Mouse (Mus musculus): Measurements from ENCODE around the gene 1700037H04Rik. TPM values are rescaled to one million over a fixed set of nuclear protein-coding genes. Genes with fewer than 3 reads are reported as not detected.

Gene 1700037H04Rik
- polyA plus RNA-seq, 1 experiment from 2014 or later: 61.6 TPM

DNA sequence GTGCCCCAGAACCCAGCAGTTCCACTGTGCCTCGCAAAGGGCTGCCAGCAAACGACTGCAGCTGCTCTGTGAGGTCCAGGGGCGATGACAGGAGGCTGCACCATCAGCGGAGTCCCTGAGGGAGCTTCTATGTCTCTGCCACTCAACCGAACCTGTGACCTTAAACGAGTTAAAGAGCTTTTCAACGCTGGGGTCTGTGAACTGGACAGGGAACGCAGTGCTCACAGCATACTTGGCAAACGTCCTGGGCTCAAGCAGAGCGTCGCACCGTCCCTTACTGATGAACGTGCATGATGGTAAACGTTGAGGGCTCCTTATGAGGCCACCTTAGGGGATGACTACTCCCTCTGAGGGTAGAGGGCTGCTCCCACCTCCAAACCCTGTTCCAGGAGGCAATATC is 26.5 kb upstream of the 1700037H04Rik start:
- H3K9me3 ChIP-seq (ENCODE audit: low read length): no peaks in the 10 kb centered on the region
- peak overlapping the region; percentile 85 for H3K27ac ChIP-seq (ENCODE audit: low read depth)
- ATAC-seq: peak; percentile 43
- WGBS (ENCODE audit: insufficient replicate concordance): 3% methylated on average over 14 of the region's 14 CpGs
- no peak for DNase-seq
- peaks cover 25% of the 10 kb centered on the region for H3K36me3 ChIP-seq (replicated peaks; ENCODE audit: insufficient read depth, low read length)
- peak overlapping the region; percentile 86 for H3K4me2 ChIP-seq (ENCODE audit: low read depth, low read length)
- peaks cover 37% of the 10 kb centered on the region for H3K4me1 ChIP-seq (ENCODE audit: insufficient read depth)
- peak overlapping the region; percentile 78 for H3K9ac ChIP-seq (replicated peaks)
- no peak for TF ChIP-seq EP300 (IDR thresholded peaks at IDR 0.05; ENCODE audit: low read depth)
- H3K4me3 ChIP-seq (ENCODE audit: low read depth, low read length): peak overlapping the region; percentile 74
- no peaks in the 10 kb centered on the region for H3K27me3 ChIP-seq (ENCODE audit: insufficient read depth, low read length)

DNA sequence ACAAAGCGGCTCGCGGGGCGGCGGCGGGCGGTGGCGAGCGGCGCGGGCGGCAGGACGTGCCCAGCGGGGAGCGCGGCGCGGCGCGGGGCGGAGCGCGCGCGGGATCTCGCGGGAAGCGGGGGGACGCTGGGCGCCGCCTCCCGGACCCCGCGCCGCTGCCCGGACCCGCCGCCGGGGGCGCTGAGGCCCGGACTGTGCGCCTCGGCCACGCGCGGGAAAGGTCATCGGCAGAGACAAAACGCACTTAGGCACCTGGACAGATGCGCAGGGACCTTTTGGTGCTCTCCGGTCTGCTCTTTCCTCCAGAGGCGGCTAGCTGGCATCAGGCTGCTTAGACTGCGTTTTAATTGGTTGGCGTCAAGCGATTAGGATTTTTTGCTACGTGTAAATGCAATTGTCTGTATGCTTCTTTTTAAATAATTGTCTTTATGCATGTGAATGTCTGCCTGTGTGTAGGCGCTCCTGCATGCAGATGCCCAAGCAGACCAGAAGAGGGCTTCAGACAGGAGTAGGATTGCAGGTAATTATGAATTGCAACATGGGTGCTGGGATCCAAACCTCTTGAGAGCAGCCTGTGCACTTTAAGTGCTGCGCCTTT is 20.2 kb upstream of the 1700037H04Rik start, which contains the start of gene Cenpb:
Gene Cenpb, minus strand, starts transcription at position 78 of the 598 bp plus-strand sequence.
- H3K4me1 ChIP-seq (ENCODE audit: insufficient read depth): peaks cover 47% of the 10 kb centered on the region
- H3K27me3 ChIP-seq (ENCODE audit: insufficient read depth, low read length): no peaks in the 10 kb centered on the region
- 5% methylated on average over 36 of the region's 57 CpGs for WGBS (ENCODE audit: insufficient replicate concordance)
- H3K4me3 ChIP-seq (ENCODE audit: low read depth, low read length): peak within 1 kb of the TSS; percentile 58
- H3K4me2 ChIP-seq (ENCODE audit: low read depth, low read length): peak within 1 kb of the TSS; percentile 90
- peak within 1 kb of the TSS; percentile 88 for H3K27ac ChIP-seq (ENCODE audit: low read depth)
- TF ChIP-seq EP300 (IDR thresholded peaks at IDR 0.05; ENCODE audit: low read depth) (no peak), CTCF (IDR thresholded peaks at IDR 0.05; ENCODE audit: low read depth) (peak; percentile 44)
- peak; percentile 88 for DNase-seq
- no peaks in the 10 kb centered on the region for H3K9me3 ChIP-seq (ENCODE audit: low read length)
- 0 out of 2 replicates have a peak, but pooled peaks cover 4% of the 10 kb centered on the region for H3K36me3 ChIP-seq (replicated peaks; ENCODE audit: insufficient read depth, low read length)
- ATAC-seq: peak; percentile 90
- peak within 1 kb of the TSS; percentile 71 for H3K9ac ChIP-seq (replicated peaks)

DNA sequence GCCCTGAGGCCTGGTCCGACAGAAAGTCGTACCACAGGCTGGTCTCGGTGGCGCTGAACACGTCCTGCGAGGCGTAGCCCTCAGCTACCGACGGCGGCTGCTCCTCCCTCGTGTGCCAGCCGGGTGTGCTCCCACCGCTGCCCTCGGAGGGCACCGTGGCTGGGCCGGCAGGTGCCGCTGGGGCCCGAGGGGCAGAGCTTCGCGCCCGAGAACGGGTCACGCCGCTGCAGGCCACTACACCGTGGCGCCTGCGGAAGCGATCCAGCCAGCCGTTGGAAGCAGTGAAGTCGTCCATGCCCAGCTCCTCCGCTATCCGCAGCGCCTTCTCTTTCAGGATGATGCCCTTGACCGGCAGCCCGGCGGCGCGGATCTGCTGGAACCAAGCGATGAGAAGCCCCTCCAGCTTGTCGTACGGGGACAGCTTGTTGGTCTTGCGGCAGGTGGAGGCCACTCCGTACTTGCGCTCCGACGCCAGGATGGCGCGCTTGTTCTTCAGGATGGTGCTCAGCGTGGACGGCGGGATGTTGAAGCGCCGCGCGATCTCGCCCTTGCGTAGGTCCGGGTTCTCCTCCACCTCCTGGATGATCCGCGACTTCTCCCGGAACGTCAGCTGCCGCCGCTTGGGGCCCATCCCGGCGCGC is 19.5 kb upstream of the 1700037H04Rik start:
- no peak for TF ChIP-seq EP300 (IDR thresholded peaks at IDR 0.05; ENCODE audit: low read depth)
- no peak; the same call in none of the 2 replicates for TF ChIP-seq CTCF (IDR thresholded peaks at IDR 0.05; ENCODE audit: low read depth)
- under 1% methylated on average over 64 of the region's 67 CpGs for WGBS (ENCODE audit: insufficient replicate concordance)

DNA sequence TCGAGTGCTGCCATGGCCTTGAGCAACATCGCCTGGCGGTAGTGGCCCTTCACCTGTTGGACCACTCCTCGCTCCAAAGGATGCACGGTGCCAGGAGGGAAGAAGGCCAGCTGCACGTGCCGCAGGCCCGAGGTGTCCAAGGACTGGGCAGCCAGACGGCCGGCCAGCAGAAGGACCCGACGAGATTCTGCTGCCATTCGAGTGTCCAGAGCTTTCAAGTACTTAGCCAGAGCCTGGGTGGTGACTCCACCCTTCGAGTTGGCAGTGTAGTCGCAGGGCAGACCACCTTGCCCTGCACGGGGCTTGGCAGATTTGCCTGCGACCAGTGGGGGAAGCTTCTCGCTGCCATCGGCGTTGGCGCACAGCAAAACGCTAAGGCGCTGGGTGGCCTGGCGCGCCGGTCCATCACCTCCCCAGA is 19.0 kb upstream of the 1700037H04Rik start:
- Histone ChIP-seq H3K4me1 (ENCODE audit: insufficient read depth) (peaks cover 58% of the 10 kb centered on the region), H3K9ac (replicated peaks) (peak overlapping the region; percentile 71)
- DNase-seq: no peak

More for the DNA sequence above, 19.5 kb upstream of the 1700037H04Rik start:
- peak overlapping the region; percentile 71 for H3K9ac ChIP-seq (replicated peaks)
- peak overlapping the region; percentile 90 for H3K4me2 ChIP-seq (ENCODE audit: low read depth, low read length)
- peaks cover 54% of the 10 kb centered on the region for H3K4me1 ChIP-seq (ENCODE audit: insufficient read depth)
- ATAC-seq: peak; percentile 78
- H3K36me3 ChIP-seq (replicated peaks; ENCODE audit: insufficient read depth, low read length): 0 out of 2 replicates have a peak, but pooled peaks cover 4% of the 10 kb centered on the region
- peak overlapping the region; percentile 88 for H3K27ac ChIP-seq (ENCODE audit: low read depth)
- H3K27me3 ChIP-seq (ENCODE audit: insufficient read depth, low read length): no peaks in the 10 kb centered on the region; the same call in 1 of the 2 replicates
- H3K4me3 ChIP-seq (ENCODE audit: low read depth, low read length): peak overlapping the region; percentile 58
- no peaks in the 10 kb centered on the region for H3K9me3 ChIP-seq (ENCODE audit: low read length)
- DNase-seq: peak; percentile 73

DNA sequence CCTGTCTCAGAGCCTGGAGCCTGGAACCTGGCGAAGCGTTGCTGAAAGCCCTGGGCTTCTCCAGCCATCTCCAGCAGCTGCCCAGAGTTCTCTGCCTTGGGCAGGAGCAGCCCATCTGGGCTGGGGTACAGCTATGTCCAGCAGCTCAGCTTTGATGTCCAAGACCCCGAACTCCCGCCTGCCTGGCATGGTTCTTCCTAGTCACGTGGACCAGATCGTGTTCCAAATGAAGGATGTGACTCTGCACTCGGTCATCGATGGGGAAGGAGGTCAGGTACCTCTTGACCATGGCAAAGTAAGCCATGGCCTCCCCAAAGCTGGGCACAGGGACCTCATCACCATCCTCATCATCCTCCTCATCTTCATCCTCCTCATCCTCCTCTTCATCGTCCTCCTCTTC is 18.1 kb upstream of the 1700037H04Rik start:
- no peak for ATAC-seq
- peak overlapping the region; percentile 90 for H3K4me2 ChIP-seq (ENCODE audit: low read depth, low read length)
- WGBS (ENCODE audit: insufficient replicate concordance): 79% methylated on average over 9 of the region's 9 CpGs
- H3K4me3 ChIP-seq (ENCODE audit: low read depth, low read length): peak overlapping the region; percentile 58; the same call in 1 of the 2 replicates
- peaks cover 58% of the 10 kb centered on the region for H3K4me1 ChIP-seq (ENCODE audit: insufficient read depth)
- no peaks in the 10 kb centered on the region for H3K9me3 ChIP-seq (ENCODE audit: low read length)
- H3K36me3 ChIP-seq (replicated peaks; ENCODE audit: insufficient read depth, low read length): 0 out of 2 replicates have a peak, but pooled peaks cover 4% of the 10 kb centered on the region
- peaks cover 10% of the 10 kb centered on the region for H3K27me3 ChIP-seq (ENCODE audit: insufficient read depth, low read length)
- H3K9ac ChIP-seq (replicated peaks): peak overlapping the region; percentile 45; the same call in 1 of the 2 replicates
- no peak overlapping the region for H3K27ac ChIP-seq (ENCODE audit: low read depth)
- no peak for DNase-seq
- TF ChIP-seq EP300 (IDR thresholded peaks at IDR 0.05; ENCODE audit: low read depth) (no peak), CTCF (IDR thresholded peaks at IDR 0.05; ENCODE audit: low read depth) (no peak)

More for the DNA sequence above, 19.0 kb upstream of the 1700037H04Rik start:
- Histone ChIP-seq H3K27me3 (ENCODE audit: insufficient read depth, low read length) (peaks cover under 1% of the 10 kb centered on the region; the same call in 1 of the 2 replicates), H3K36me3 (replicated peaks; ENCODE audit: insufficient read depth, low read length) (0 out of 2 replicates have a peak, but pooled peaks cover 4% of the 10 kb centered on the region), H3K9me3 (ENCODE audit: low read length) (no peaks in the 10 kb centered on the region), H3K4me2 (ENCODE audit: low read depth, low read length) (peak overlapping the region; percentile 90), H3K27ac (ENCODE audit: low read depth) (peak overlapping the region; percentile 88), H3K4me3 (ENCODE audit: low read depth, low read length) (peak overlapping the region; percentile 58)
- ATAC-seq: no peak
- 37% methylated on average over 26 of the region's 26 CpGs for WGBS (ENCODE audit: insufficient replicate concordance)
- TF ChIP-seq EP300 (IDR thresholded peaks at IDR 0.05; ENCODE audit: low read depth): no peak
- TF ChIP-seq CTCF (IDR thresholded peaks at IDR 0.05; ENCODE audit: low read depth): no peak

DNA sequence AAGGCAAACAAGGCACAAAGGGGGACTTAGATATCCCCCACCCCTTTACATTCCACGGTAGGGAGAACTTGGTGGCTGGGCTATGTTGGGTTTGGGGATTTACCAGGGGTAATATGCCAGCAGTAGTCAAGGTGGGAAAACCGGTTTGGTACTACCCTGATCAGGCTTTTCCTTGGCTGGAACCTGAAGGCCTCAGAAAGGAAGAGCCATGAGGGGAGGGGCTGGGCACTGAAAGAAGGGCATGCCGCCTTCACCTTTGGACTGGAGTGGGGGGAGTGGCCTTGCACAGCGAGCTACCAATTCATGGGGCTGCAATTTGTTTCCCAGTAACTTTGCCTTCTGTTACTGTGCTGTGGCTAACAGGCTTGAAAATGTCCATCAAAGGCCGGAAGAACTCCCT is 16.6 kb upstream of the 1700037H04Rik start:
- no peak overlapping the region for H3K4me3 ChIP-seq (ENCODE audit: low read depth, low read length)
- H3K9ac ChIP-seq (replicated peaks): no peak overlapping the region
- DNase-seq (no peak), ATAC-seq (no peak)
- peaks cover 24% of the 10 kb centered on the region for H3K27me3 ChIP-seq (ENCODE audit: insufficient read depth, low read length)
- TF ChIP-seq EP300 (IDR thresholded peaks at IDR 0.05; ENCODE audit: low read depth) (no peak), CTCF (IDR thresholded peaks at IDR 0.05; ENCODE audit: low read depth) (no peak)
- H3K4me1 ChIP-seq (ENCODE audit: insufficient read depth): peaks cover 60% of the 10 kb centered on the region
- H3K9me3 ChIP-seq (ENCODE audit: low read length): no peaks in the 10 kb centered on the region
- H3K4me2 ChIP-seq (ENCODE audit: low read depth, low read length): no peak overlapping the region
- H3K27ac ChIP-seq (ENCODE audit: low read depth): no peak overlapping the region
- WGBS (ENCODE audit: insufficient replicate concordance): 57% methylated on average over 5 of the region's 5 CpGs
- 0 out of 2 replicates have a peak, but pooled peaks cover 4% of the 10 kb centered on the region for H3K36me3 ChIP-seq (replicated peaks; ENCODE audit: insufficient read depth, low read length)

Measured in liver, postnatal 0 days (tissue).